Mouse (Mus musculus) G1E-ER4 (cell line): ENCODE data around the gene Fahd1. TPM values are rescaled to one million over a fixed set of nuclear protein-coding genes. Genes with fewer than 3 reads are reported as not detected.

ENCODE experiments used
- GATA1 ChIP-seq: IDR thresholded peaks from one replicate; pipeline ENCODE4 v1.8.0; 2012; ENCODE audit warnings: low read length, inconsistent platforms
- polyA plus RNA-seq: library from polyadenylated mRNA; stranded (reverse); fragments of >175 nt; gene quantifications from 2 replicates; pipeline ENCODE4 v1.2.3, GENCODE M21; 2012

Fahd1 gene
- polyA plus RNA-seq, 1 experiment = 5.3 TPM

- TF ChIP-seq GATA1 = no peak
Observed at GRCm38 (mm10) chr17:24887291-24888080, 37.3 kb upstream of the Fahd1 start.

- no peak for TF ChIP-seq GATA1
Observed at GRCm38 (mm10) chr17:24886932-24887271, 36.7 kb upstream of the Fahd1 start.

DNA sequence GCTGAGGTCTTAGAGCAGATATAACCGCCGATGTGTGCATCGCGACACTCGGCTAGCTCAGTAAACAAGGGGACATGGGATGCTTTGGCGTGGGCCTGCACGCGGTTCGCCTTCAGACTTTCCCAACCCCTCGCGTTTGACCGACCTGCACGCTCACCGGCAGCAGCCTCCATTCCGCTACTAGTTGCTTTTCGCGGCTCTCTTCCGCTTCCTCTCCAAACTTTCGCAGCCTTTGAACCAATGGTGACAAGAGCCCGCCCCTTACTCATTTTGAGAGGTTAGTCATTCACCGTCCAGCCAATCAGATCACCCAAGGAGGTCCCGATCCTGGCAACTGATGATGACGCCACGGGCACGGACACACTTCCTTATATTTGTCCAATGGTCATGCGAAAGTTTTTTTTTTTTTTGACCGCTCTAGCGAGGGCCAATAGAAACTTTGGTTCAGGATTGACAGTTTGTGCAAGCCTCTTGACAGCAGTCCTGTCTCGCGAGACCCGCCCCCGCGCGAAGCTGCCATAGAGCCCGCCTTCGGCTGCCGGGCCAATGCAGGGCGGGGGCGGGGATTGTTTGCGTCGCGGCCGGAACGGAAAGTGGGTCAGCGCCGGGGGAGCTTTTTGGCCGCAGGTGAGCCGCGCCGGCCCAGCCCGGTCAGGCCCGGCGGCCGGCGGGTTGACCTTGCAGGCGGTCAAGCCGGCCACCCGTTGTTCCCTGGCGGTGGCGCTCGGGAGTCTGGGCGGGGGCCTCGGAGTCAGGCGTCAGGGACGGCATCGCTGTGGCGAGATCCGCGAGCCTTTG is 36.2 kb upstream of the Fahd1 start, which contains the start of the genes Nubp2 and Spsb3:
Nubp2 (minus strand) TSS at position 216 of the 798 bp plus-strand sequence.
Spsb3 (plus strand) TSS at position 510 of the 798 bp plus-strand sequence.
- no peak for TF ChIP-seq GATA1

DNA sequence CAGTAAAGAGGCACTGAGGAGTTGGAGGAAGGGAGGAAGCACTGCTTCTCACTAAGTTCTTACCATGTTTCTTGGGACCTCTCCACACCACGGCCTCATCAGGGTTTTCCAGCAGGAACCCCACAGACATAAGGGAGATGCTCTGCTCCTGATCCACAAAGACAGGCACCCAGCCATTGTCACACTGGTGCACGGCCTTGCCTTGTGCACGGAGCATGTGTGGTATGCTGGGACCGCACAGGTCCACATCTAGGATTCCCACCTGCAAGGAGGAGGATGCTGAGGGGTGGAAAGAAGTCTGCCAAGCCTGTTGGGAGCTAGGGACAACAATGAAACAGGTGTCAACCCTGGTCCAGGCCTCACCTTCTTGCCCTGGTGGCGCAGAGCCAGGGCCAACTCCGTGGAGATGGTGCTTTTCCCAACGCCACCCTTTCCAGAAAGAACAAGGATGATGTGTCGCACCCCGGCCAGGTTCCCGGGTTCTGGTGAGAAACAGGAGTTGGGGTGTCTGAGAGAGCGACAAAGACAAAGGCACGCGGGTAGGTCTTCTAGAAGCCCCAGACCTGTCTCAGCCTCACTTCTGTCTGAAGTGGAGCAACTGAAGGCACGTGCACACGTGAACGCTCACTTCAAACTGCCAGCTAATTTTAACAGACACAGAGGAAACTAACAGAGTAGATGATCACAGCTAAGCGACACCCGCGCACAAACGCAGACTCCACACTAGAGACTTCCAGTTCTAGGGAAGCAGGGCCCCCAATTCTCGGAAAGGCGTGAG is 35.4 kb upstream of the Fahd1 start:
- TF ChIP-seq GATA1 = no peak

- no peak for TF ChIP-seq GATA1
Observed at GRCm38 (mm10) chr17:24884391-24884790, 34.2 kb upstream of the Fahd1 start.

DNA sequence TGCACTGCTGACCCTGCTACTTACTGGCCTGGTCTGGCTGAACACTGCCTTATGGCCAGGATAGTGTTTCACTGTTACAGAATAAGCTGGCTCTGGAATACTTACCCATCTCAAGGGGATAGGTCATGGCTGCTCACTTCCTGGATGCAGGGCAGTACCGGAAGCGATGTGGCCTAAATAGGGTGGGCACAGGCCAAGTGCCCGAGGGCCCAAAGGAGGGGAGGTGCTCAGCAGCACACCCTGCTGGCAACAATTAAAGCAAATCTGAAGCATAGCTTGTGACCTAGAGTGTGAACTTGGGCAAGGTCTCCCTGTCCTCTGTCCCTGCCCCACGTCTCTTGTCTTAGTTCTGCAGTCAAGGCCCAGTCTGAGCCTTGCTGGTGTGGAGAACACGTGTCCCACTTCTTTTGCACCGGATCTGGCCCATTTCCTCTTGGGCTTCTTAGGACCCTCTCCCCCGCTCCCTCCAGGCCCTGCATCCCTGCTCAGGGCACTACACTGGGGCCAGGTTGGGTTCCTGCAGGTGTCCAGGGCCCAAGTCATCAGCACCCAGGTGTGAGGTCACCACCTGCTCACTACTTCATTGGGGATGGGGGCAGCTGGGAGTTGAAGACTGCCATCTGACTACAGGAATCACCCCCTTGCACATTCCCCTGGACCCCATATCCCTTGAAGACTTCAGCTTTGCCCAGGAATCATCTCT is 31.7 kb upstream of the Fahd1 start:
- TF ChIP-seq GATA1 = no peak

DNA sequence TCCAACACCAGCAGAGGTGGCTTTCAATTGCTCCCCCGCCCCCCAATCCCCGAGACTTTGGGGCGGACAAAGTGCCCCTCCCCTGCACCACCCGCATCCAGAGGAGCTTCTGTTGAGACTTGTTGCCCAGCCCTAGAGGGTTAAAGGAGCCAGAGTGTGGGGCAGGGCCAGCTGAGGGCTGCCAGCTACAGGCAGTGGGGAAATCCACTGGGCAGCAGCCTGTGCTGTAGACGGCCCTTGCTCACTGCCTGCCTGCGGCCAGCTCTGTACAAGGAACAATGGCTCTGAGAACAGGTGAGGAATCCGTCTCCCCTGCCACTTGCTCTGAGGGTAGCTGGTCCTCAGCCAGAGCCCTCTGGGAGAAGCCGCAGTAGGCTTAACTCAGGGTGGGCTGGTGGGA is 28.4 kb upstream of the Fahd1 start:
- no peak for TF ChIP-seq GATA1

DNA sequence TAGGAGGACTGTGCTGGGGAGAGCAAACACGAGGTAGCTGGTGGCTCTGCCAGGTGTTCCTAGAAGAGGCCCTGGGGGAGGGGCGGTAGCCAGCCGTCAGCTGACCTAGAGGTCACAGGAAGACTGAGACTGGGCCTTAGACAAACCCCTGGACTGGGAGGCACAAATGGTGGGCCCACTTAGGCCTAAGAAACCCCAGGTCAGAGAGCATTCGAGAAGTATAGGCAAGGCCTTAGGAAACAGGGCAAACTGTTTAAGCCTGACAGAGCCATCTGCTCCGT is 27.9 kb upstream of the Fahd1 start:
- TF ChIP-seq GATA1 = no peak

DNA sequence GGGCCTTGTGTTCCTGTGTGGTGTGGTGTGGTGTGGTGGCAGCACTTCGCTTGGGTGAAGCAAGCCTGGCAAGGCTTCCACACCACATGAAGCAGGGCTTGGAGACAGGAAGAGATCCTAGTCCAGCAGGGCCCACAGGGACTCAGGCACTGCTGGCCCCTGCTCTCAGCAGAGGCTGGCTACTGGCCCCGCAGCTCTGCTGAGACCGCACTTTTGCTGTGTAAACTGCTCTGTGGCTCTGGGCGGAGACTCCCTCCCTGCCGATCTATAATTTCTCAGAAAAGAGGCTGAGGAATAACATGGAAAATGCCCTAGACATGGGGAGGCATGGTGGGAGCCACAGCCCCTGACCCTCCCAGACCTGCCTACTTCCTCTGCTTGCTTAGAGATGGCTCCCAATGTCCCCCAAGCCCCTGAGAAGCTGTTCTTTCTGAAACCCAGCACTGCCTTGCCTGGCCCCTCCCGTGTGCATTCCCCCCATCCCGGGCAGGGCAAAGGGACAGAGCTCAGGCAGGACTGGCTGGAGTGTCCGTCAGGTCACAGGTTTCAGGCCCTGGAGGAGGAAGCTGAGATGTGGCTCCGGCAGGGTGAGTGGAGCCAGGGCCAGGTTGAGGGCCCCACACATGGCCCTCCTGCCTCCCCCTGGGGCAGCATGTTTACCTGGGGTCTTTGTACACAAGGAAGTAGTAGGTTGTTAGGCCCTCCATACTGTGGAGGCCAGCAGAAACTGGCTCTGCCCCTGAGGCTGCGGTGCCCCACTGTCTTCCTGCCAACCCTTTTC is 27.4 kb upstream of the Fahd1 start:
- no peak for TF ChIP-seq GATA1

DNA sequence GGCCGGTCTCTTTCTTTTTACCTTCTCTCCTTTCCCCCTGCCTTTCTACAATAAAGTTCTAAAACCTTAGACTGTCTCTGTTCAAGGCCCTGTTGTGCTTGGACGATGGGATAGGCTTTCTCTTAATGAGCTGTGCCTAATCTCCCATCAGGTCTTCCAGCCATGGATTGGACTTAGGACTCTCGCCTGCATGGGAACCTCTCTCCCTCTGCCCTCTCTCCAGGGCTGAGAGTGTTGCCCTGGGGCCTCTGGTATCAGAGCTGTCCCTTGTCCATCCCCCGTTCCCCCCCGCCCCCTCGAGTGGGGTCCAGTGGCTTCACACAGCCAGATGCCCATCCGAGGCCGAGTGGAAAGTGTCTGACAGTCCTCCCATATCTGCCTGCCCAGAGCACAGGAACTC is 24.8 kb upstream of the Fahd1 start:
- TF ChIP-seq GATA1 = no peak

DNA sequence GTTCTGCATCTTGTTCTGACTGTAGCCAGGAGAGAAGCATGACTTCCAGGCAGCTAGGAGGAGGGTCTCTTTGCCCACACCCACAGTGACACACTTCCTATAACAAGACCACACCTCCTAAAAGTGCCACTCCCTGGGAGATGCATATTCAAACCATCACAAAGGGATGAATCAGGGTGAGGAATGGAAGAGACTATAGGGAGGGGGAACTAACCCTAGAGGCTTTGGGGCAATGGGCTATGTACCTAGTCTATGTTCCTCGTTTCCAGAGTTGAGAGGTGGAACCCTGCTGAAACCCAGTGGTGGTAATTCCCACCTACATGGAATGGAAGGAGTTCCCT is 24.2 kb upstream of the Fahd1 start:
- TF ChIP-seq GATA1 = no peak

DNA sequence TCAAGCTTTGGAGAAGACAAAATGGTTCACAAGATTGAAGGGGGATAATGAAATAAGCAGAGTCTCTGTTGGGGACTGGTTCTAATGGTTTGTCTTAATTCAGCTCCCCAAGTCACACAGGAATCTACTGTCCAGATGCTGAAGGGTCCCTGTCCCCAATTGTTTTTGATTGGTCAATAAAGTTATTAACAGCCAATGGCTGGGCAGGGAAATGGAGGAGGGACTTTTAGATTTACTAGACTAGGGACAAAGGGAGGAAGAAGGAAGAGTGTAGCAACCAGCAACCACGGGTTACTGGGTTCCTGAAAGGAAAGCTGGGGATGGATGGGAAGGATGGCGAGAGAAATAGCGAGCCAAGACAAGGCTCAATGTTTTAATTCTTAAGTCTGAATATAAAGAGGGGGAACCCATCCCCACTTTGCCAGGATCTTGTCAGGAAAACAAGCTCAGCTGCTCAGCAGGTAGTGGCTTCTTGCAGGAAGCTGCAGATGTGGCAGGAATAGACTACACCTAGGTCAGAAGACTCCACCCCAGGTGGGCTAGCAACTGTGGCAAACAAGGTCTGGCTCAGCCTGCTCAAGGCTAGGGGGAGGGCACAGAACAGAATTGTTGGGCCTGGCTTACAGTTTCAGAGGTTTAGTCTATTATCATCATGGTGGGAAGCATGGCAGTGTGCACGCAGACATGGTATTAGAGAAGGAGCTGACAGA is 23.7 kb upstream of the Fahd1 start:
- TF ChIP-seq GATA1 = no peak

DNA sequence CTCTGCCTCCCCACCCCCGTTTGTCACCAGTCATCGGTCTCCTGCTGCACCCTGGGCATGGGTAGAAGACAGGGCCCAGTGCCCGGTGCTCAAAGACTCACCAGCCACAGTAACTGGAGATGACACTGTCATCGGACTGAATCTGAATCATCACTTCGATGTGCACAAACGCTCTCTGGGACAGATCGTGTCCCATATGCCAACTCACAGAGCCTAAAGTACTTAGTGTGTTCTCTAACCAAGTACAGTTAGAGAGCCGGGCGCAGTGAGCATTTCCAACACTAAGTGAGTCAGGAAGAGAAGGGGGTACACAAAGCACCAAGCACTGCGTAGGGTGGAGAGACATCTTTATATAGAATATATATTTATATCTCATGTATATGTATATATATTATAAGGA is 17.8 kb upstream of the Fahd1 start:
- no peak for TF ChIP-seq GATA1

DNA sequence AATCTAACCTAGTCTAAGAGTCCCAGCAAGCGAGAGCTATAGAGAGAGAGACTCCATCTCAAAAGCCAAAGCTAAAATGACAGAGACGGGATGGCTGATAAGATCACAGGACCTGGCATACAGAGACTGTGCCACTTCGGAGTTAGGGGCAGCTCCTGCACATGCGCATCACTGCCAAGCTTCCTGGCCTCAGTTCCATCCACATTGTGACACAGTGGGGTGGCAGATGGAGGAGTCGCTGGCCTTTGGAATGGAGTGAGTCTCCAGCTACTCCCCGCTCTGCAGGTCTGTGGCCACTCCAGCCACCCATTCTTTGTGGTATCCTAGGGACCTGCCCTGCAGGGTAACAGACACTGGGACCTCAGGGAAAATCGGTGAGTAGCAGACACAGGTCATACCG is 15.6 kb upstream of the Fahd1 start, which contains the start of gene Igfals:
Igfals (plus strand) TSS at position 222 of the 400 bp plus-strand sequence.
- TF ChIP-seq GATA1 = no peak
